Mouse (Mus musculus) inflammation-experienced regulatory T-cells, adult 6 months (primary cell): ENCODE measurements around the gene Fkbp8. TPM values are rescaled to one million over a fixed set of nuclear protein-coding genes. Genes with fewer than 3 reads are reported as not detected.

ENCODE experiments used
- ATAC-seq: one replicate; pipeline ENCODE4 v1.8.0; 2017
- polyA plus RNA-seq, 3 experiments: library from polyadenylated mRNA; unstranded; fragments of 100-300 nt; shearing (Covaris generic); gene quantifications; one replicate each; pipeline ENCODE4 v1.2.1; 2017

The Fkbp8 gene
- polyA plus RNA-seq, result 100 to 1,000 TPM; 133 to 156 (median 138) TPM

GRCm38 (mm10) chr8:70527512-70528181 lies at the start of gene Fkbp8, which contains the start of gene Kxd1:
Gene Fkbp8 (plus strand): TSS chr8:70527724.
Gene Kxd1 (minus strand): TSS chr8:70527956.
- ATAC-seq, result peak; percentile 91

- ATAC-seq, result no peak
Measured at GRCm38 (mm10) chr8:70481908-70482307, 45.6 kb upstream of the Fkbp8 start.

GRCm38 (mm10) chr8:70482943-70483342 lies 44.6 kb upstream of the Fkbp8 start:
- ATAC-seq, result no peak

- no peak for ATAC-seq
Measured at GRCm38 (mm10) chr8:70486191-70486681, 41.3 kb upstream of the Fkbp8 start.

GRCm38 (mm10) chr8:70486941-70487520 lies 40.5 kb upstream of the Fkbp8 start, which contains the start of gene Tmem59l:
Gene Tmem59l (minus strand): TSS chr8:70487358.
- no peak for ATAC-seq

- ATAC-seq, result no peak
Measured at GRCm38 (mm10) chr8:70487993-70488796, 39.3 kb upstream of the Fkbp8 start.

- ATAC-seq, result no peak
Measured at GRCm38 (mm10) chr8:70488931-70489470, 38.5 kb upstream of the Fkbp8 start.

GRCm38 (mm10) chr8:70489576-70489975 lies 37.9 kb upstream of the Fkbp8 start:
- ATAC-seq, result no peak

- ATAC-seq, result no peak
Measured at GRCm38 (mm10) chr8:70490061-70490879, 37.3 kb upstream of the Fkbp8 start.

GRCm38 (mm10) chr8:70490880-70491495 lies 36.5 kb upstream of the Fkbp8 start:
- no peak for ATAC-seq

- ATAC-seq, result no peak
Measured at GRCm38 (mm10) chr8:70492664-70493640, 34.6 kb upstream of the Fkbp8 start, which contains the start of gene Crlf1. Gene Crlf1 (plus strand): TSS chr8:70493158.

- no peak for ATAC-seq
Measured at GRCm38 (mm10) chr8:70493692-70494415, 33.7 kb upstream of the Fkbp8 start.

- ATAC-seq, result no peak
Measured at GRCm38 (mm10) chr8:70494416-70494945, 33.0 kb upstream of the Fkbp8 start.

- no peak for ATAC-seq
Measured at GRCm38 (mm10) chr8:70495001-70495770, 32.3 kb upstream of the Fkbp8 start.

GRCm38 (mm10) chr8:70495771-70496062 lies 31.8 kb upstream of the Fkbp8 start:
- no peak for ATAC-seq

GRCm38 (mm10) chr8:70500386-70501301 lies 26.9 kb upstream of the Fkbp8 start:
- no peak for ATAC-seq

- ATAC-seq, result no peak
Measured at GRCm38 (mm10) chr8:70501820-70502529, 25.5 kb upstream of the Fkbp8 start.
